Mouse (Mus musculus): ENCODE results near the gene Auts2. TPM values are rescaled to one million over a fixed set of nuclear protein-coding genes. Genes with fewer than 3 reads are reported as not detected.
A peak's percentile ranks its signal among the peaks of the same experiment; 100 is the strongest.

The Auts2 gene
- polyA plus RNA-seq, 1 experiment from 2014 or later = 71.4 TPM

DNA sequence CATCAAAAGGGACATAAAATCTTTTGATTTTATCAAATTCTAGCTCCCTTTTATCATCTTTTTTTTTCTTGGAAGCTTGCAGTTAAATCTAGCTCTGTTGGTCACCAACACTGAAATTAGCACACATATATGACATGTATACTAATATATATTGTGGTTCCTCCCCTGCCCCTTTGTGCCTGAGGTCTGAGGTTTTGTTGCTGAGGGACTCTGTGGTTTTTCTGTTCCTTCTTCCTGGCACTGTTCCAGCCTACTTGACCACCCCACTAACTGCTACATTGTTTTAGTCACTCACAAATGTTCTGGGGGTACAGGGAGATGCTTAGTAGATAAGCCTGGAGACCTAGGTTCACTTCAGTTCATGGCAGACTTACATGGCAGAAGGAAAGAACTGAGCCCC lies 192.0 kb downstream of the Auts2 start:
- Histone ChIP-seq H3K9me3 (ENCODE audit: control insufficient read depth, low read length) (no peaks in the 10 kb centered on the region), H3K4me2 (ENCODE audit: low read depth, low read length, severe bottlenecking) (no peak overlapping the region), H3K9ac (ENCODE audit: low read length) (no peak overlapping the region), H3K4me1 (replicated peaks; ENCODE audit: control insufficient read depth, insufficient read depth, low read length) (no peaks in the 10 kb centered on the region), H3K27me3 (ENCODE audit: control insufficient read depth, insufficient read depth, low read length) (no peaks in the 10 kb centered on the region), H3K27ac (ENCODE audit: low read depth, low read length) (no peak overlapping the region), H3K4me3 (ENCODE audit: low read depth, low read length) (no peak overlapping the region), H3K36me3 (ENCODE audit: control insufficient read depth, insufficient read depth, low read length) (no peaks in the 10 kb centered on the region)
- no peak for ATAC-seq (replicated peaks; ENCODE audit: low FRiP score)
- DNase-seq (ENCODE audit: low spot score) = no peak

DNA sequence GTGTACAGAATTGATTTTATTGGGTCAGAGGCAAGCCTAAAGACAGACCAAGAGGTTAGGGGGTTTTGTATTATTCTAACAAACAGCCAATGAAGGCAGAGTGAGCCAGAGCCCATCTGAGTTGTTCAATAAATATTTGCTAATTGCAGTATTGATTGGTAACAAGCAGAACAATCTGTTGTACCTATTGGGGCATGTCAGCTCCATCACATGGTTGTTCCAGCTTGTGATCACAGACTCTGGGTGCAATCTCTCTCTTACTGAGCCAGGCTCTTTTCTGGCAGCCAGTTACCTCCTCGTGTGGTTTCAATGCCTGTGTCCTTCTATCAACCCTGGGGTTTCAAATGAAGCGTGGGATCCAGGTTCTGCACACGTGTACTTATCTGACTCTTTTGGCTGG lies 201.8 kb downstream of the Auts2 start:
- Histone ChIP-seq H3K27me3 (ENCODE audit: control insufficient read depth, insufficient read depth, low read length) (no peaks in the 10 kb centered on the region), H3K9ac (ENCODE audit: low read length) (no peak overlapping the region), H3K4me2 (ENCODE audit: low read depth, low read length, severe bottlenecking) (no peak overlapping the region), H3K36me3 (ENCODE audit: control insufficient read depth, insufficient read depth, low read length) (no peaks in the 10 kb centered on the region), H3K9me3 (ENCODE audit: control insufficient read depth, low read length) (no peaks in the 10 kb centered on the region), H3K4me3 (ENCODE audit: low read depth, low read length) (no peak overlapping the region), H3K4me1 (replicated peaks; ENCODE audit: control insufficient read depth, insufficient read depth, low read length) (no peaks in the 10 kb centered on the region), H3K27ac (ENCODE audit: low read depth, low read length) (no peak overlapping the region)
- WGBS = 84% methylated on average over 3 of the region's 3 CpGs
- no peak for ATAC-seq (replicated peaks; ENCODE audit: low FRiP score)
- no peak for DNase-seq (ENCODE audit: low spot score)

DNA sequence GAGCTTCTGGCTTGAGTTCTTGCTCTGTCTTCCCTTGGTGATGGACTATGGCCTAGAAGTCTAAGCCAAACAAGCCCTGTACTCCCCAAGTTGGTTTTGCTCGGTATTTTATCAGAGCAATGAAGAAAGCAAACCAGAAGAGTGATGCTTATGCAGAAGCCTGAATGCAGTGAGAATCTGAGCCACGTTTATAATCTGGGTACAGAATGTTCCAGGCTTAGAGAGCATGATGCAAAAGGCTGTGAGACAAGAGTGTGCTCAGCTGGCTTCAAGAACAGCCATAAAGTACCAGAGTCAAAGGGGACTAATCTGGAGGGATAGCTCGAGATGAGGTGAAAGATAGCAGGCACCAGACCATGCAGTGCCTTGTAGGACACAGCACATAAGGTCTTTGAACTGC lies 205.5 kb downstream of the Auts2 start:
- H3K27me3 ChIP-seq (ENCODE audit: control insufficient read depth, insufficient read depth, low read length) = no peaks in the 10 kb centered on the region
- ATAC-seq (replicated peaks; ENCODE audit: low FRiP score) = no peak
- DNase-seq (ENCODE audit: low spot score) = no peak
- no peak overlapping the region for H3K4me2 ChIP-seq (ENCODE audit: low read depth, low read length, severe bottlenecking)
- no peak overlapping the region for H3K9ac ChIP-seq (ENCODE audit: low read length)
- peaks cover 9% of the 10 kb centered on the region; the same call in 1 of the 2 replicates for H3K4me1 ChIP-seq (replicated peaks; ENCODE audit: control insufficient read depth, insufficient read depth, low read length)
- no peak overlapping the region for H3K27ac ChIP-seq (ENCODE audit: low read depth, low read length)
- H3K9me3 ChIP-seq (ENCODE audit: control insufficient read depth, low read length) = no peaks in the 10 kb centered on the region
- H3K36me3 ChIP-seq (ENCODE audit: control insufficient read depth, insufficient read depth, low read length) = no peaks in the 10 kb centered on the region
- no peak overlapping the region for H3K4me3 ChIP-seq (ENCODE audit: low read depth, low read length)
- 79% methylated on average over 3 of the region's 3 CpGs for WGBS

DNA sequence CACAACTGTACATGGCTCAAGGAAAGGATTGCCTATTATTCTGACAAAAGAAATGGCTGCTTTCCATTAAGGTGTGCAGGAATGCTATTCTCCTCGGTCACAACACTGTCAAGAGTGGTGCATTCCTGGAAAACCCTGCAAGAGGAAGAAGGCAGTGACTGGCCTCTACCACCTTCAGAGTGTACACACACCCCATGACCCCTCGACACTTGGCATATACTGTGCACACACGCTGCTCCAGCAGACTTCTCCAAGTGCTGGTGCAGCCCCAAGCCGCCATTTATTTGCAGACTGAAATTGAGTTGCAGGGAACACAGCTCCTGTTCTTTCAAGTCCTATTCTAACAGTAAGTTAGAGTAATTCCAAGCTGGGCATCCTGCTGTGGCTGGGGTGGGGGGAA lies 207.4 kb downstream of the Auts2 start:
- Histone ChIP-seq H3K4me1 (replicated peaks; ENCODE audit: control insufficient read depth, insufficient read depth, low read length) (peaks cover 11% of the 10 kb centered on the region; the same call in 1 of the 2 replicates), H3K4me3 (ENCODE audit: low read depth, low read length) (no peak overlapping the region), H3K27ac (ENCODE audit: low read depth, low read length) (no peak overlapping the region), H3K4me2 (ENCODE audit: low read depth, low read length, severe bottlenecking) (no peak overlapping the region), H3K9ac (ENCODE audit: low read length) (no peak overlapping the region), H3K36me3 (ENCODE audit: control insufficient read depth, insufficient read depth, low read length) (no peaks in the 10 kb centered on the region), H3K9me3 (ENCODE audit: control insufficient read depth, low read length) (no peaks in the 10 kb centered on the region), H3K27me3 (ENCODE audit: control insufficient read depth, insufficient read depth, low read length) (no peaks in the 10 kb centered on the region)
- 93% methylated on average over 4 of the region's 4 CpGs for WGBS
- ATAC-seq (replicated peaks; ENCODE audit: low FRiP score) (no peak), DNase-seq (ENCODE audit: low spot score) (no peak)

DNA sequence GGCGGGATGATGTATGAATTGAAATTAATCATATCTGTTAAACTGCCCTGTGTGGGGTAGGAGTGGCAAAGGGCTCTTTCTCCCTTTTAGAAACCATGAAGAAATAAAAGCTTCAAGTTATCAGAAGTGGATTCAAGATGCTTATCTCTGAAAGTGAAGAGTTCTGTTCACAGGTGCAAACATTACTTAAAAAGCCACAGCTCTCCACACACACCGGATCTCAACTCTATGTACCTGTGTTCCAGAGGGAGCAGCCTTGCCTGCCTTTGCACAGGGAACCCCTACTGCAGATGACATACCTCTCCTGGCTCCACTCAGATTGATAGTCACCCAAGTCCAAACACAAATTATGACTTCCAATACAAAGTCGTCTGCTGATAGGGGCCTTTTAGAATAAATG lies 208.3 kb downstream of the Auts2 start:
- H3K9me3 ChIP-seq (ENCODE audit: control insufficient read depth, low read length) = no peaks in the 10 kb centered on the region

DNA sequence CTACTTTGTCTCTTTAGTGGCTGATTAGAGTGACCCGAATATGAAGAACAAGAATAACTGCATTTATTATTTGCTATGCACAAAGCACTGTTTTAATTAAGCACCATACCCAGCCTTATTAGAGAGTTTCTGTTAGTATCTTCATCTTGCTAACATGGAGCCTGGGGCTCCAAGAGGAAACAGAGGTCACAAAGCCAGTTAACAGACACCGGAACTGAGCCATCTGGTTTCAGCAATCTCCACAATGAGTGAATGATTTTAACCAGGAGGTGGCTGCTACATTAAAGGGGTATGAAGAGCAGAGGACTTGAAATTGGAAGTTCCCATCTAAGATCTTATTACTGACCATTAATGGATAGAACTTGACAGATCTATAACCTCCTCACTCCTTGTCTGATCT lies 209.4 kb downstream of the Auts2 start:
- DNase-seq (ENCODE audit: low spot score) = no peak
- H3K27ac ChIP-seq (ENCODE audit: low read depth, low read length) = no peak overlapping the region
- H3K4me2 ChIP-seq (ENCODE audit: low read depth, low read length, severe bottlenecking) = no peak overlapping the region
- H3K4me1 ChIP-seq (replicated peaks; ENCODE audit: control insufficient read depth, insufficient read depth, low read length) = peaks cover 11% of the 10 kb centered on the region; the same call in 1 of the 2 replicates
- WGBS = 55% methylated on average over 2 of the region's 2 CpGs
- H3K27me3 ChIP-seq (ENCODE audit: control insufficient read depth, insufficient read depth, low read length) = no peaks in the 10 kb centered on the region
- no peaks in the 10 kb centered on the region for H3K9me3 ChIP-seq (ENCODE audit: control insufficient read depth, low read length)
- H3K36me3 ChIP-seq (ENCODE audit: control insufficient read depth, insufficient read depth, low read length) = no peaks in the 10 kb centered on the region
- no peak for ATAC-seq (replicated peaks; ENCODE audit: low FRiP score)
- no peak overlapping the region for H3K4me3 ChIP-seq (ENCODE audit: low read depth, low read length)
- H3K9ac ChIP-seq (ENCODE audit: low read length) = no peak overlapping the region

More for the DNA sequence above, 208.3 kb downstream of the Auts2 start:
- 78% methylated on average over 3 of the region's 3 CpGs for WGBS
- Histone ChIP-seq H3K4me3 (ENCODE audit: low read depth, low read length) (no peak overlapping the region), H3K4me1 (replicated peaks; ENCODE audit: control insufficient read depth, insufficient read depth, low read length) (peaks cover 11% of the 10 kb centered on the region; the same call in 1 of the 2 replicates), H3K27ac (ENCODE audit: low read depth, low read length) (no peak overlapping the region), H3K9ac (ENCODE audit: low read length) (no peak overlapping the region), H3K27me3 (ENCODE audit: control insufficient read depth, insufficient read depth, low read length) (no peaks in the 10 kb centered on the region), H3K4me2 (ENCODE audit: low read depth, low read length, severe bottlenecking) (no peak overlapping the region), H3K36me3 (ENCODE audit: control insufficient read depth, insufficient read depth, low read length) (no peaks in the 10 kb centered on the region)
- no peak for DNase-seq (ENCODE audit: low spot score)
- no peak for ATAC-seq (replicated peaks; ENCODE audit: low FRiP score)

DNA sequence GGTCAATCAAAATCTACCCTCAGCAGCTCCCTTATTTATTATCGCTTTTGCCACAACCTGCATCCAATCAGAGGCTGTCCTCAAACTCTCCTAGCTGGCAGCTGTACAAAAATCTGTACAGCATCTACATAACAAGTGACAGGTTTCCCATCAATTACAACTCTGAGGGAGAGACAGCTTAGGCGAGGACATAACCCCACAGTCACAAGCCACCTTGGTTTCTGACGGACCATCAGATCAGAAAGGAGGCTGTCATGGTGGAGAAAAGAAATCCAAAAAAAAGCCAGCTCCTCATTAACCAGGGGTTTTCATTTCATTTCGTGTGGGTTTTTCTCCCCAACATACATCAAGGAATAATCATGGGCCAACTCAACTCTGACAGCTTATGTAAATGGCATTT lies 210.6 kb downstream of the Auts2 start:
- H3K27ac ChIP-seq (ENCODE audit: low read depth, low read length) = no peak overlapping the region
- no peak overlapping the region for H3K4me2 ChIP-seq (ENCODE audit: low read depth, low read length, severe bottlenecking)
- H3K27me3 ChIP-seq (ENCODE audit: control insufficient read depth, insufficient read depth, low read length) = no peaks in the 10 kb centered on the region
- no peaks in the 10 kb centered on the region for H3K9me3 ChIP-seq (ENCODE audit: control insufficient read depth, low read length)
- DNase-seq (ENCODE audit: low spot score) = no peak
- WGBS = 56% methylated on average over 4 of the region's 4 CpGs
- peaks cover 11% of the 10 kb centered on the region; the same call in 1 of the 2 replicates for H3K4me1 ChIP-seq (replicated peaks; ENCODE audit: control insufficient read depth, insufficient read depth, low read length)
- no peak overlapping the region for H3K9ac ChIP-seq (ENCODE audit: low read length)
- no peak overlapping the region for H3K4me3 ChIP-seq (ENCODE audit: low read depth, low read length)
- ATAC-seq (replicated peaks; ENCODE audit: low FRiP score) = no peak
- no peaks in the 10 kb centered on the region for H3K36me3 ChIP-seq (ENCODE audit: control insufficient read depth, insufficient read depth, low read length)

DNA sequence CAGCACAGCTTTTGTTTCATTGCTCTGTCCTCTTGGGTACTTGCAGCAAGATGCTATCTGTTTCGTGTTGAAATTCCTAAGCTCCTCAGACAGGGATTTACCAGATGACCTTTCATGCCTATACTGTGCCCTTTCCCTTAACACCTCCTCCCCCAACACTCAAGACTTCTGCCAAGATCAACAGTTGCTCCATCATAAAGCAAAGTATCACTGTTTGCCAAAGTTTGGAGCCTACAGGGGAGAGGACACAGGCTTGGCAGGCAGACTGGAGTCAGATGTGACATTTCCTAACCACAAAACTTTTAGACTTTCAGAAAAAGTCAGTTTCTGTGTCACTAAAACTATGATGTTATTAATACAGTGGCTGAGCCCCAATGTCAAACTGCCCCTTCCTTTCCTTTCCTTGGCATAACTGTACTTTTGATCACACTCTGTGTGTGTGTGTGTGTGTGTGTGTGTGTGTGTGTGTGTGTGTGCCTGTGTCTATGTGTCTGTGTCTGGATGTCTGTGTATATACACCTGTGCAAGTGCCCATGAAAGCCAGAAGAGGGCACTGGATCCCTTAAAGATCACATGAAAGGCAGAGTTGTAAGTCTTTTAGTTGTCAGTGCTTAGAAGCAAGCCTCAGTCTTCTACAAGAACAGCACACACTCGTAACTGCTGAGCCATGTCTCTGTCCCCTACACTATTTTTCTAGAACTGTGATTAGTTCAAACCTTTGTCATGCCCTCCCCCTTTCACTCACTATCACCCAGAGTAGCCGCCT lies 213.8 kb downstream of the Auts2 start:
- H3K27me3 ChIP-seq (ENCODE audit: control insufficient read depth, insufficient read depth, low read length) = no peaks in the 10 kb centered on the region
- no peaks in the 10 kb centered on the region for H3K9me3 ChIP-seq (ENCODE audit: control insufficient read depth, low read length)
- H3K36me3 ChIP-seq (ENCODE audit: control insufficient read depth, insufficient read depth, low read length) = no peaks in the 10 kb centered on the region
- no peak overlapping the region for H3K27ac ChIP-seq (ENCODE audit: low read depth, low read length)
- no peak overlapping the region for H3K9ac ChIP-seq (ENCODE audit: low read length)
- DNase-seq (ENCODE audit: low spot score) (no peak), ATAC-seq (replicated peaks; ENCODE audit: low FRiP score) (no peak)
- H3K4me1 ChIP-seq (replicated peaks; ENCODE audit: control insufficient read depth, insufficient read depth, low read length) = peaks cover 20% of the 10 kb centered on the region
- 36% methylated on average over 3 of the region's 3 CpGs for WGBS
- H3K4me3 ChIP-seq (ENCODE audit: low read depth, low read length) = no peak overlapping the region
- no peak overlapping the region for H3K4me2 ChIP-seq (ENCODE audit: low read depth, low read length, severe bottlenecking)

DNA sequence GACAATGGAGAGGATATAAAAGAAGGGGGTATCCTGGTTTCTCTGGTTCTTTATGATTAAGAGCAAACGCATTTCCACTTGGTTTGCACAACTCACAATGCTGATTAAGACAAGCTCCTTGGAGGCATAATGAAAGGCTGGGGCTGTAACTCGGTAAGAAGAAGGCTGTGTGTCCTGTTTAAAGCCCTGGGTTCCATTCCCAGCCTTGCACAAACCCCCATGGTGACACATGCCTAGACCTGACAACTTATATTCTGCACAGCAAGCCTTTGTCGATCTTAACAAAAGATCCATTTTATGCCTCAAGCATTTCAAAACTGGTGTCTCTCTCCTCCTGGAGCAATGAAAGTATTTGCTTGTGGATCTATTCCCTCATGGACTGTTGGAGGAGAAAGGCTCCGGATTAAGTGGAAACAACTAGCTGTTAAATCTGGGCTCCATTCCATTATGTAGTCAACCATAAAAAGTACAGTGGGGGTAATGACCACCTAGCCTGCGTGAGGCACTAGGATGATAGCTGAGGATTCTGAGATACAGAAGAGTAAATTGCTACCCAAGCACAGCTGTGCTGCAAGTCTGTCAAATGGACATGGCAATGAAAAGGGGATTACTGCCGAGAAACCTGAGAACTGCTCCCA lies 218.8 kb downstream of the Auts2 start:
- Histone ChIP-seq H3K4me1 (replicated peaks; ENCODE audit: control insufficient read depth, insufficient read depth, low read length) (peaks cover 26% of the 10 kb centered on the region), H3K4me2 (ENCODE audit: low read depth, low read length, severe bottlenecking) (no peak overlapping the region), H3K36me3 (ENCODE audit: control insufficient read depth, insufficient read depth, low read length) (no peaks in the 10 kb centered on the region), H3K27ac (ENCODE audit: low read depth, low read length) (peak overlapping the region; percentile 57), H3K27me3 (ENCODE audit: control insufficient read depth, insufficient read depth, low read length) (no peaks in the 10 kb centered on the region), H3K9me3 (ENCODE audit: control insufficient read depth, low read length) (no peaks in the 10 kb centered on the region), H3K9ac (ENCODE audit: low read length) (no peak overlapping the region), H3K4me3 (ENCODE audit: low read depth, low read length) (no peak overlapping the region)
- ATAC-seq (replicated peaks; ENCODE audit: low FRiP score) (peak; percentile 77), DNase-seq (ENCODE audit: low spot score) (peak; percentile 58)
- WGBS = 14% methylated on average over 6 of the region's 6 CpGs

Measured in forebrain, embryonic 11.5 days (tissue).